Mouse (Mus musculus): ENCODE measurements around the gene Disc1. TPM values are rescaled to one million over a fixed set of nuclear protein-coding genes. Genes with fewer than 3 reads are reported as not detected.

The Disc1 gene
- polyA plus RNA-seq, 1 experiment: not detected

- TF ChIP-seq GATA1 (IDR thresholded peaks at IDR 0.05; ENCODE audit: low read length): no peak
- TF ChIP-seq TAL1 (IDR thresholded peaks at IDR 0.05; ENCODE audit: low read length): no peak
- Histone ChIP-seq H3K27me3 (ENCODE audit: control insufficient read depth) (no peaks in the 10 kb centered on the region), H3K9me3 (ENCODE audit: control insufficient read depth, low read length) (no peaks in the 10 kb centered on the region), H3K4me1 (ENCODE audit: control insufficient read depth) (no peaks in the 10 kb centered on the region), H3K4me3 (replicated peaks) (no peak overlapping the region), H3K36me3 (ENCODE audit: control insufficient read depth) (no peaks in the 10 kb centered on the region)
Observed at GRCm38 (mm10) chr8:125177091-125177490, 123.1 kb downstream of the Disc1 start.

GRCm38 (mm10) chr8:125177958-125178357 is 124.0 kb downstream of the Disc1 start:
- H3K4me1 ChIP-seq (ENCODE audit: control insufficient read depth): no peaks in the 10 kb centered on the region
- no peak overlapping the region for H3K4me3 ChIP-seq (replicated peaks)
- H3K36me3 ChIP-seq (ENCODE audit: control insufficient read depth): no peaks in the 10 kb centered on the region
- TF ChIP-seq GATA1 (IDR thresholded peaks at IDR 0.05; ENCODE audit: low read length): no peak
- no peak for TF ChIP-seq TAL1 (IDR thresholded peaks at IDR 0.05; ENCODE audit: low read length)
- no peaks in the 10 kb centered on the region for H3K27me3 ChIP-seq (ENCODE audit: control insufficient read depth)
- H3K9me3 ChIP-seq (ENCODE audit: control insufficient read depth, low read length): no peaks in the 10 kb centered on the region

- Histone ChIP-seq H3K4me1 (ENCODE audit: control insufficient read depth) (no peaks in the 10 kb centered on the region), H3K9me3 (ENCODE audit: control insufficient read depth, low read length) (no peaks in the 10 kb centered on the region), H3K4me3 (replicated peaks) (no peak overlapping the region), H3K36me3 (ENCODE audit: control insufficient read depth) (no peaks in the 10 kb centered on the region), H3K27me3 (ENCODE audit: control insufficient read depth) (no peaks in the 10 kb centered on the region)
- no peak for TF ChIP-seq TAL1 (IDR thresholded peaks at IDR 0.05; ENCODE audit: low read length)
- no peak for TF ChIP-seq GATA1 (IDR thresholded peaks at IDR 0.05; ENCODE audit: low read length)
Observed at GRCm38 (mm10) chr8:125183548-125184451, 129.8 kb downstream of the Disc1 start.

DNA sequence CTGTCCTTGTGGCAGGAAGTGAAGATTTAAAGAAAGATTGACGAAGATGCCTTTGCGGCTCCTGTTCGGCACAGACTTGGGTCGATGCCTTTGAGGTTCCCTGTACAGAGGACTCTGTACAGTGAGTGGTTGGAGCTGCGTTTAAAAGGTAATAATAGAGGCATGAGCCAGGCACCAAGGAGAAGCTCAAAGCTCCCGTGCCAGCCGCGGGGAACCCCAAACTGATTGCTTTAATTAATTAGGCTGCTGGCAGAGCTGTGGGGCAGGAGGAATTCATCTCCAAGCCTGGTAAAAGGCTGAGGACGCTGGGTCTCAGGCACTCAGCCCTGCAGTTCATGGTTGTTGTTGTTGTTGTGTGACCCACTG is 130.4 kb downstream of the Disc1 start:
- Histone ChIP-seq H3K4me3 (replicated peaks) (no peak overlapping the region), H3K36me3 (ENCODE audit: control insufficient read depth) (no peaks in the 10 kb centered on the region), H3K9me3 (ENCODE audit: control insufficient read depth, low read length) (no peaks in the 10 kb centered on the region), H3K4me1 (ENCODE audit: control insufficient read depth) (no peaks in the 10 kb centered on the region), H3K27me3 (ENCODE audit: control insufficient read depth) (no peaks in the 10 kb centered on the region)
- TF ChIP-seq TAL1 (IDR thresholded peaks at IDR 0.05; ENCODE audit: low read length) (no peak), GATA1 (IDR thresholded peaks at IDR 0.05; ENCODE audit: low read length) (no peak)

DNA sequence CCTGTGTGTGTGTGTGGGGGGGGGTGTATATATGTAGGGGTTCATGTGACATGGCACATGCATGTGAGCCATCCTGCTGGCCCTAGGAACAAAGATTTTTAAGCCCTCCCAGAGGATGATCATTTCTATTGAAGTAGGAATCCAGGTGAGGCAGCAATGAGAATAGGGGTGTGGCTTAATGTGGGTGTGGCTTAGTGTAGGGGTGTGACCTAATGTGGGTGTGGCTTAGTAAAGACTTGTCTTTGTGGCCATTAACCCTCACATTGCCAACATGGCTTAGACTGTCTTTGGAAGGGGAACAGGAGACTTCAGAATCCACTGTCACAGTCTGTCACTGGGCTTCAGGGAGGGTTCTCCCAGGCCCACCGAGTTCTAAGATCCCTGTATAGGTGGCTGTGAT is 130.9 kb downstream of the Disc1 start:
- TF ChIP-seq TAL1 (IDR thresholded peaks at IDR 0.05; ENCODE audit: low read length): no peak
- no peak for TF ChIP-seq GATA1 (IDR thresholded peaks at IDR 0.05; ENCODE audit: low read length)
- H3K4me3 ChIP-seq (replicated peaks): no peak overlapping the region

DNA sequence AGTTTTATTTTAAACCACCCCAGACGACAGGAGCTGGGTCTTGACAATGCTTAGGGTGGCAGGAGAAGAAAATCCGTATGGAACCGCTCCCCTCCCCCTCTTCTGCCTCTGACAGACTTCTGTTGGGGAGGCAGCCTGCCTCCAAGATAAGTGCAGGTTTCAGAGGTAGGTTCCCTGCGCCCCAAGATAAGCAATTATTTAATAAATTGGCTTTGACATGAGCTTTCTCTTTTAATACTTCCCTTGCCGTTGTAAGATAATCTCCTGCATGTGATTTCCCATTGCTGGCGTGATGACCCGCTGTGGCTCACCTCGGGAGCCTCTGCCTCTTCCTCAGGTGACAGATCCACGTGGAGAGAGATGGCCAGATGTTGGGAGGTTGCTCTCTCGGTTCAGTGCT is 133.0 kb downstream of the Disc1 start:
- no peaks in the 10 kb centered on the region for H3K9me3 ChIP-seq (ENCODE audit: control insufficient read depth, low read length)
- no peak overlapping the region for H3K4me3 ChIP-seq (replicated peaks)
- no peaks in the 10 kb centered on the region for H3K36me3 ChIP-seq (ENCODE audit: control insufficient read depth)
- no peak for TF ChIP-seq GATA1 (IDR thresholded peaks at IDR 0.05; ENCODE audit: low read length)
- no peak for TF ChIP-seq TAL1 (IDR thresholded peaks at IDR 0.05; ENCODE audit: low read length)
- H3K4me1 ChIP-seq (ENCODE audit: control insufficient read depth): no peaks in the 10 kb centered on the region
- H3K27me3 ChIP-seq (ENCODE audit: control insufficient read depth): no peaks in the 10 kb centered on the region

More for the DNA sequence above, 130.9 kb downstream of the Disc1 start:
- H3K9me3 ChIP-seq (ENCODE audit: control insufficient read depth, low read length): no peaks in the 10 kb centered on the region
- H3K36me3 ChIP-seq (ENCODE audit: control insufficient read depth): no peaks in the 10 kb centered on the region
- no peaks in the 10 kb centered on the region for H3K4me1 ChIP-seq (ENCODE audit: control insufficient read depth)
- H3K27me3 ChIP-seq (ENCODE audit: control insufficient read depth): no peaks in the 10 kb centered on the region

GRCm38 (mm10) chr8:125193701-125194100 is 139.7 kb downstream of the Disc1 start:
- no peaks in the 10 kb centered on the region for H3K27me3 ChIP-seq (ENCODE audit: control insufficient read depth)
- TF ChIP-seq GATA1 (IDR thresholded peaks at IDR 0.05; ENCODE audit: low read length) (no peak), TAL1 (IDR thresholded peaks at IDR 0.05; ENCODE audit: low read length) (no peak)
- H3K4me1 ChIP-seq (ENCODE audit: control insufficient read depth): no peaks in the 10 kb centered on the region
- H3K4me3 ChIP-seq (replicated peaks): no peak overlapping the region
- no peaks in the 10 kb centered on the region for H3K36me3 ChIP-seq (ENCODE audit: control insufficient read depth)
- no peaks in the 10 kb centered on the region for H3K9me3 ChIP-seq (ENCODE audit: control insufficient read depth, low read length)

GRCm38 (mm10) chr8:125195121-125195520 is 141.1 kb downstream of the Disc1 start:
- Histone ChIP-seq H3K9me3 (ENCODE audit: control insufficient read depth, low read length) (no peaks in the 10 kb centered on the region), H3K36me3 (ENCODE audit: control insufficient read depth) (no peaks in the 10 kb centered on the region), H3K4me1 (ENCODE audit: control insufficient read depth) (no peaks in the 10 kb centered on the region), H3K4me3 (replicated peaks) (no peak overlapping the region), H3K27me3 (ENCODE audit: control insufficient read depth) (no peaks in the 10 kb centered on the region)
- TF ChIP-seq TAL1 (IDR thresholded peaks at IDR 0.05; ENCODE audit: low read length): no peak

- no peaks in the 10 kb centered on the region for H3K27me3 ChIP-seq (ENCODE audit: control insufficient read depth)
- H3K4me3 ChIP-seq (replicated peaks): no peak overlapping the region
- no peaks in the 10 kb centered on the region for H3K4me1 ChIP-seq (ENCODE audit: control insufficient read depth)
- no peaks in the 10 kb centered on the region for H3K36me3 ChIP-seq (ENCODE audit: control insufficient read depth)
- TF ChIP-seq GATA1 (IDR thresholded peaks at IDR 0.05; ENCODE audit: low read length) (no peak), TAL1 (IDR thresholded peaks at IDR 0.05; ENCODE audit: low read length) (no peak)
- no peaks in the 10 kb centered on the region for H3K9me3 ChIP-seq (ENCODE audit: control insufficient read depth, low read length)
Observed at GRCm38 (mm10) chr8:125196573-125197094, 142.6 kb downstream of the Disc1 start.

Measured in erythroblast, embryonic 14.5 days (primary cell).